Mouse (Mus musculus): Measurements from ENCODE around the gene Nmnat3. TPM values are rescaled to one million over a fixed set of nuclear protein-coding genes. Genes with fewer than 3 reads are reported as not detected.

The Nmnat3 gene
- polyA plus RNA-seq, 1 experiment from 2014 or later = 1.1 TPM

- H3K27ac ChIP-seq (replicated peaks) = no peak overlapping the region
- H3K4me3 ChIP-seq = no peak overlapping the region
- H3K9me3 ChIP-seq = no peaks in the 10 kb centered on the region
- H3K27me3 ChIP-seq = no peaks in the 10 kb centered on the region
- H3K4me2 ChIP-seq = no peak overlapping the region
- WGBS = 86% methylated on average over 7 of the region's 7 CpGs
- H3K4me1 ChIP-seq (replicated peaks) = peaks cover 23% of the 10 kb centered on the region
- H3K9ac ChIP-seq = no peak overlapping the region
- no peak for ATAC-seq (ENCODE audit: low read depth)
- H3K36me3 ChIP-seq = no peaks in the 10 kb centered on the region
Measured at GRCm38 (mm10) chr9:98314059-98314650, 26.9 kb downstream of the Nmnat3 start.

GRCm38 (mm10) chr9:98317897-98318296 lies 30.7 kb downstream of the Nmnat3 start:
- H3K9ac ChIP-seq = no peak overlapping the region
- H3K36me3 ChIP-seq = no peaks in the 10 kb centered on the region
- no peak overlapping the region for H3K27ac ChIP-seq (replicated peaks)
- ATAC-seq (ENCODE audit: low read depth) = 0 out of 2 replicates have a peak, but pooled peaks have one; percentile 19
- no peaks in the 10 kb centered on the region for H3K9me3 ChIP-seq
- no peak overlapping the region for H3K4me3 ChIP-seq
- H3K4me1 ChIP-seq (replicated peaks) = peaks cover 25% of the 10 kb centered on the region
- H3K4me2 ChIP-seq = no peak overlapping the region
- no peaks in the 10 kb centered on the region for H3K27me3 ChIP-seq
- WGBS = 29% methylated on average over 4 of the region's 4 CpGs

- Histone ChIP-seq H3K4me2 (no peak overlapping the region), H3K4me1 (replicated peaks) (peaks cover 25% of the 10 kb centered on the region), H3K27ac (replicated peaks) (no peak overlapping the region), H3K4me3 (no peak overlapping the region), H3K9ac (no peak overlapping the region), H3K9me3 (no peaks in the 10 kb centered on the region), H3K27me3 (no peaks in the 10 kb centered on the region), H3K36me3 (no peaks in the 10 kb centered on the region)
- WGBS = 34% methylated on average over 3 of the region's 3 CpGs
- no peak for ATAC-seq (ENCODE audit: low read depth)
Measured at GRCm38 (mm10) chr9:98318875-98319274, 31.6 kb downstream of the Nmnat3 start.

- no peaks in the 10 kb centered on the region for H3K36me3 ChIP-seq
- WGBS = 88% methylated on average over 3 of the region's 3 CpGs
- H3K4me1 ChIP-seq (replicated peaks) = peaks cover 25% of the 10 kb centered on the region
- no peaks in the 10 kb centered on the region for H3K27me3 ChIP-seq
- no peak overlapping the region for H3K9ac ChIP-seq
- no peaks in the 10 kb centered on the region for H3K9me3 ChIP-seq
- H3K4me3 ChIP-seq = no peak overlapping the region
- no peak for ATAC-seq (ENCODE audit: low read depth)
- no peak overlapping the region for H3K27ac ChIP-seq (replicated peaks)
- H3K4me2 ChIP-seq = no peak overlapping the region
Measured at GRCm38 (mm10) chr9:98320785-98321184, 33.5 kb downstream of the Nmnat3 start.

GRCm38 (mm10) chr9:98326088-98326487 lies 38.9 kb downstream of the Nmnat3 start:
- 82% methylated on average over 1 of the region's 1 CpGs for WGBS
- Histone ChIP-seq H3K9me3 (no peaks in the 10 kb centered on the region), H3K4me3 (no peak overlapping the region), H3K36me3 (no peaks in the 10 kb centered on the region), H3K27me3 (no peaks in the 10 kb centered on the region), H3K9ac (no peak overlapping the region), H3K4me1 (replicated peaks) (peaks cover 11% of the 10 kb centered on the region), H3K4me2 (no peak overlapping the region), H3K27ac (replicated peaks) (no peak overlapping the region)
- no peak for ATAC-seq (ENCODE audit: low read depth)

- no peak for ATAC-seq (ENCODE audit: low read depth)
- Histone ChIP-seq H3K4me3 (no peak overlapping the region), H3K36me3 (no peaks in the 10 kb centered on the region), H3K4me1 (replicated peaks) (peaks cover 11% of the 10 kb centered on the region), H3K27me3 (no peaks in the 10 kb centered on the region), H3K9me3 (no peaks in the 10 kb centered on the region), H3K4me2 (no peak overlapping the region), H3K9ac (no peak overlapping the region), H3K27ac (replicated peaks) (no peak overlapping the region)
- WGBS = 84% methylated on average over 10 of the region's 10 CpGs
Measured at GRCm38 (mm10) chr9:98328415-98329176, 41.4 kb downstream of the Nmnat3 start.

- Histone ChIP-seq H3K9ac (0 out of 2 replicates have a peak overlapping the region, but pooled peaks have one; percentile 18), H3K27me3 (no peaks in the 10 kb centered on the region), H3K36me3 (no peaks in the 10 kb centered on the region), H3K4me2 (peak overlapping the region; percentile 14; the same call in 1 of the 2 replicates), H3K4me1 (replicated peaks) (peaks cover 11% of the 10 kb centered on the region), H3K9me3 (no peaks in the 10 kb centered on the region), H3K4me3 (no peak overlapping the region), H3K27ac (replicated peaks) (no peak overlapping the region)
- WGBS = 41% methylated on average over 20 of the region's 20 CpGs
- ATAC-seq (ENCODE audit: low read depth) = 0 out of 2 replicates have a peak, but pooled peaks have one; percentile 36
Measured at GRCm38 (mm10) chr9:98329274-98330105, 42.3 kb downstream of the Nmnat3 start.

- no peak overlapping the region for H3K4me2 ChIP-seq
- no peak overlapping the region for H3K27ac ChIP-seq (replicated peaks)
- no peaks in the 10 kb centered on the region for H3K9me3 ChIP-seq
- no peaks in the 10 kb centered on the region for H3K27me3 ChIP-seq
- no peak overlapping the region for H3K9ac ChIP-seq
- no peak overlapping the region for H3K4me3 ChIP-seq
- 82% methylated on average over 3 of the region's 3 CpGs for WGBS
- no peaks in the 10 kb centered on the region for H3K36me3 ChIP-seq
- no peak for ATAC-seq (ENCODE audit: low read depth)
- peaks cover 11% of the 10 kb centered on the region for H3K4me1 ChIP-seq (replicated peaks)
Measured at GRCm38 (mm10) chr9:98333219-98333754, 46.1 kb downstream of the Nmnat3 start.

- Histone ChIP-seq H3K27ac (replicated peaks) (no peak overlapping the region), H3K27me3 (no peaks in the 10 kb centered on the region), H3K9me3 (no peaks in the 10 kb centered on the region), H3K4me3 (no peak overlapping the region), H3K4me1 (replicated peaks) (no peaks in the 10 kb centered on the region), H3K9ac (no peak overlapping the region), H3K4me2 (no peak overlapping the region), H3K36me3 (no peaks in the 10 kb centered on the region)
- WGBS = 79% methylated on average over 15 of the region's 15 CpGs
- no peak for ATAC-seq (ENCODE audit: low read depth)
Measured at GRCm38 (mm10) chr9:98337881-98338769, 50.9 kb downstream of the Nmnat3 start.

GRCm38 (mm10) chr9:98339971-98340370 lies 52.7 kb downstream of the Nmnat3 start:
- H3K9ac ChIP-seq = no peak overlapping the region
- no peak overlapping the region for H3K4me3 ChIP-seq
- H3K27me3 ChIP-seq = no peaks in the 10 kb centered on the region
- no peak for ATAC-seq (ENCODE audit: low read depth)
- H3K36me3 ChIP-seq = no peaks in the 10 kb centered on the region
- H3K4me1 ChIP-seq (replicated peaks) = no peaks in the 10 kb centered on the region
- WGBS = 78% methylated on average over 4 of the region's 4 CpGs
- no peaks in the 10 kb centered on the region for H3K9me3 ChIP-seq
- no peak overlapping the region for H3K27ac ChIP-seq (replicated peaks)
- no peak overlapping the region for H3K4me2 ChIP-seq

GRCm38 (mm10) chr9:98340427-98340826 lies 53.2 kb downstream of the Nmnat3 start:
- Histone ChIP-seq H3K4me1 (replicated peaks) (no peaks in the 10 kb centered on the region), H3K27ac (replicated peaks) (no peak overlapping the region), H3K9ac (no peak overlapping the region), H3K9me3 (no peaks in the 10 kb centered on the region), H3K36me3 (no peaks in the 10 kb centered on the region), H3K27me3 (no peaks in the 10 kb centered on the region), H3K4me3 (no peak overlapping the region), H3K4me2 (no peak overlapping the region)
- ATAC-seq (ENCODE audit: low read depth) = no peak
- 74% methylated on average over 4 of the region's 4 CpGs for WGBS

All from neural tube, embryonic 13.5 days (tissue).